Mouse (Mus musculus): ENCODE data around the gene 1700025G04Rik.
A peak's percentile ranks its signal among the peaks of the same experiment; 100 is the strongest.

Gene 1700025G04Rik

GRCm38 (mm10) chr1:151990615-151991014 is 99.3 kb downstream of the 1700025G04Rik start:
- no peak for DNase-seq

GRCm38 (mm10) chr1:151988713-151989112 is 101.2 kb downstream of the 1700025G04Rik start:
- no peak for DNase-seq

GRCm38 (mm10) chr1:151988066-151988465 is 101.9 kb downstream of the 1700025G04Rik start:
- peak; percentile 77 for DNase-seq

- peak; percentile 90 for DNase-seq
These were observed 103.7 kb downstream of the 1700025G04Rik start for GRCm38 (mm10) chr1:151986024-151986778.

GRCm38 (mm10) chr1:151985056-151985455 is 104.9 kb downstream of the 1700025G04Rik start:
- no peak for DNase-seq

- no peak for DNase-seq
These were observed 105.9 kb downstream of the 1700025G04Rik start for GRCm38 (mm10) chr1:151983991-151984390.

GRCm38 (mm10) chr1:151980498-151980897 is 109.4 kb downstream of the 1700025G04Rik start:
- DNase-seq, result peak; percentile 73

GRCm38 (mm10) chr1:151979803-151980456 is 110.0 kb downstream of the 1700025G04Rik start:
- no peak for DNase-seq

GRCm38 (mm10) chr1:151978751-151979150 is 111.2 kb downstream of the 1700025G04Rik start:
- no peak for DNase-seq

GRCm38 (mm10) chr1:151977596-151977995 is 112.3 kb downstream of the 1700025G04Rik start:
- no peak for DNase-seq

GRCm38 (mm10) chr1:151976850-151977249 is 113.1 kb downstream of the 1700025G04Rik start:
- no peak for DNase-seq

GRCm38 (mm10) chr1:151975418-151976379 is 114.2 kb downstream of the 1700025G04Rik start:
- DNase-seq, result no peak

GRCm38 (mm10) chr1:151974887-151975286 is 115.0 kb downstream of the 1700025G04Rik start:
- no peak for DNase-seq

GRCm38 (mm10) chr1:151974424-151974823 is 115.5 kb downstream of the 1700025G04Rik start:
- DNase-seq, result no peak

GRCm38 (mm10) chr1:151973110-151973700 is 116.7 kb downstream of the 1700025G04Rik start:
- DNase-seq, result no peak

- no peak for DNase-seq
These were observed 118.3 kb downstream of the 1700025G04Rik start for GRCm38 (mm10) chr1:151971581-151971980.

GRCm38 (mm10) chr1:151968126-151968525 is 121.8 kb downstream of the 1700025G04Rik start:
- DNase-seq, result no peak

- DNase-seq, result no peak
These were observed 125.1 kb downstream of the 1700025G04Rik start for GRCm38 (mm10) chr1:151964811-151965210.

GRCm38 (mm10) chr1:151963248-151963647 is 126.7 kb downstream of the 1700025G04Rik start:
- no peak for DNase-seq

- DNase-seq, result no peak
These were observed 127.8 kb downstream of the 1700025G04Rik start for GRCm38 (mm10) chr1:151962078-151962477.

- no peak for DNase-seq
These were observed 128.7 kb downstream of the 1700025G04Rik start for GRCm38 (mm10) chr1:151961204-151961603.

GRCm38 (mm10) chr1:151959010-151959409 is 130.9 kb downstream of the 1700025G04Rik start:
- no peak for DNase-seq

GRCm38 (mm10) chr1:151958442-151958841 is 131.5 kb downstream of the 1700025G04Rik start:
- no peak for DNase-seq
